Mouse (Mus musculus) fat pad, adult 2 months (tissue): ENCODE measurements around the gene Cfap97.
"Not testable (repeated sequence)": the region's sequence is repeated elsewhere in the genome, so short reads cannot be mapped to it uniquely, and the experiment has no call there.

Source experiments
- DNase-seq: peaks from one replicate; pipeline ENCODE4 v3.0.0-alpha.2; 2011; ENCODE audit warnings: low read depth, low spot score; ENCODE audit errors: extremely low read depth

Cfap97 gene

GRCm38 (mm10) chr8:46151202-46152062 lies at the start of gene Cfap97:
Gene Cfap97 (plus strand): TSS chr8:46151771.
- no peak for DNase-seq

DNA sequence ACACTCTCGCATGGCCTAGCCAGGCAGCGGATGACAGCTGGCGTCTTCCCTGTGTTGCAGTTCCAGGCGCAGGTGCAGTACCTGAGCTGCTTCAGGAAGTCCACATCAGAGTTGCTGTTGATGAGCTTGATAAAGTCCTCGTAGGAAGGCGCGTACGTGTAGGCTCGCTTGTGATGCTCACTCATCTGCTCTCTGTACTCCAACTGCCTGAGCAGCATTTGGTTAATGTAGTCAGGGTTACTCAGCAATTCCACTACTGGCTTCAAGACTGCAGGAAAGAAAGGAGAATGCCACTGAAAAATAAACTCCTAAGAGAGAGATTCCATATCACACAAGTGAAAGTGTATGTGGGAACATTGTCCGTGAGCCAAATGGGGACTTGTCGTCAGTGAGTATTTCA lies 48.1 kb upstream of the Cfap97 start:
- no peak for DNase-seq

DNA sequence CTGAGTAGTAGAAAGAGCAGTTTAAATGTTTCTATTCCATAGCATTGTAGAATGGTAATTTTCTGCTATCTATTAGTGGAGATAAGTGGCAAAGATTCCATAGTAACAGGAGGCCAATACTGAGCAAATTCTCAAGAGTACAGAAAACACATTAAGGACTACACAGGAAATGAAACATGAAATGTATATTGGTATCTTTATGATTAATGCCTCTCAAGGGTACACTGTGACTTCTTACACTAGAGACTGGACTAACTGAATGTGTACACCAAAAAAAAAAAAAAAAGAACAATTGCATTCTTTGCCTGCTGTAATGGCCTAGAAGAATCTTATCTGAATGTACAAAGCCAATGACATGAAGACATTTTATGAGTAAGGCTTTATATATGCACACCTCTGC lies 43.9 kb upstream of the Cfap97 start:
- no peak for DNase-seq

GRCm38 (mm10) chr8:46113421-46114170 lies 38.0 kb upstream of the Cfap97 start:
- DNase-seq, result not testable (repeated sequence)

- DNase-seq, result no peak
Observed at GRCm38 (mm10) chr8:46117172-46117571, 34.4 kb upstream of the Cfap97 start.

DNA sequence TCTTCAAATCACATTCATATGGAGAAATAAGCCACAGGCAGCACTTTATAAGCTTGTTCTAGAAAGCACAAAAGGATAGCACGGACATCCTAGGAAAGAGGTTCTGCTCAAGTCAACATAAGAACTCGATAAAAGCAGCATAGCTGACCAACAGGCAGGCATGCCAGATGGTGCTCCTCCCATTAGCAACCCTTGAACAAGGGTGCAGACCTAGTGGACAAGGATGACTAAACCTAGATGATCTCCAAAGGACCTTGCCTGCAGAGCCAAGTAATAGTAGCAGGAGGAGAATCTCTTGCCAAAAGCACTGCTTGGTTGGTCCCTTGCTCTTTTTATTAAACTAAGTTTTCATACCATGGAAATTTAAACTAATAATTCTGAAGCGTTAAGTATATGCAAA lies 32.4 kb upstream of the Cfap97 start:
- no peak for DNase-seq

DNA sequence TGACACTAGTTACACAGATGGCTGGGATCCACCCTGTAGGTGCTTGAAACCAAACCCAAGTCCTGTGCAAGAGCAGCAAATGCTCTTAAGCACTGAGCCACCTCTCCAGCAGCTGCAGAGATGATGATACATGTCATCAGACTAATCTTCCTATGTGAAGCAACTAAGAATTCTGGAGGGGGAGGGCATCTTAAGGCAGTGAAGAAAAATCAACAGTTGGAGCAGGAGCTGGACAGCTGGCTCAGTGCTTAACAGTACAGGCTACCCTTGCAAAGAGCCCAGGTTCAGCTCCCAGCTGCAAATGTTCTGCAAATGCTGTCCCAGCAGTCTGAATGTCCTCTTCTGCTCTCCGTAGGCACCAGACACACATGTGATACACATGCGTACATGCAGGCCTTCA lies 29.1 kb upstream of the Cfap97 start:
- DNase-seq, result no peak

GRCm38 (mm10) chr8:46130426-46130825 lies 21.1 kb upstream of the Cfap97 start:
- DNase-seq, result no peak

DNA sequence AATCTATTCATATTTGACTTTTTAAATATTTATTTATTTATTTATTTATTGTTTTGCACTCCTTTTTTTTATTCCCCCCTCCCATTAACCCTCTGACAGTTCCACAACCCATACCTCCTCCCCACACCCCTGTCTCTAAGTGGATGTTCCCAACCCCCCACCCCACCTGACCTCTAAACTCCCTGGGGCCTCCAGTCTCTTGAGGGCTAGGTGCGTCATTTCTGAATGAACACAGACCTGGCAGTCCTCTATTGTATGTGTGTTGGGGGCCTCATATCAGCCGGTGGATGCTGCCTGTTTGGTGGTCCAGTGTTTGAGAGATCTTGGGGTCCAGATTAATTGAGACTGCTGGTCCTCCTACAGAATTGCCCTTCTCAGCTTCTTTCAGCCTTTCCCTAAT lies 16.0 kb upstream of the Cfap97 start:
- not testable (repeated sequence) for DNase-seq

DNA sequence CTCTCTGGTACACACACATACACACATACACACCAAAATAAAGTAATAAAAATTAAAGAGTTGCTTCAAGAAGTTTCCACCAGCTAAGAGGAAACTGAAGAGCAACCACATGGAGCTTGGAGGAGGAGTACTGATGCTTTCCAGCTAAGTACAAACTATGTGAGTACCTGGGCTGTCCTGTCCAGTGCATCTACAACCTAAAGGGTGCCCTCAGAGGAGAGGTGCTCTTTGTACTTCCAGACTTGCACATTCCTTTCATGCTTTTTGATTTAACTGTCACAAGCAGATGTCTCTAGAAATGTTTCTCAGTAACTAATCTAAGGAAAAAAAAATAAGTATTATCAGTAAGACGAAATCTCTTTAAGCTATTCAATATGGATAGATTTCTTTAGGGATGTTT lies 14.2 kb upstream of the Cfap97 start:
- DNase-seq, result no peak

DNA sequence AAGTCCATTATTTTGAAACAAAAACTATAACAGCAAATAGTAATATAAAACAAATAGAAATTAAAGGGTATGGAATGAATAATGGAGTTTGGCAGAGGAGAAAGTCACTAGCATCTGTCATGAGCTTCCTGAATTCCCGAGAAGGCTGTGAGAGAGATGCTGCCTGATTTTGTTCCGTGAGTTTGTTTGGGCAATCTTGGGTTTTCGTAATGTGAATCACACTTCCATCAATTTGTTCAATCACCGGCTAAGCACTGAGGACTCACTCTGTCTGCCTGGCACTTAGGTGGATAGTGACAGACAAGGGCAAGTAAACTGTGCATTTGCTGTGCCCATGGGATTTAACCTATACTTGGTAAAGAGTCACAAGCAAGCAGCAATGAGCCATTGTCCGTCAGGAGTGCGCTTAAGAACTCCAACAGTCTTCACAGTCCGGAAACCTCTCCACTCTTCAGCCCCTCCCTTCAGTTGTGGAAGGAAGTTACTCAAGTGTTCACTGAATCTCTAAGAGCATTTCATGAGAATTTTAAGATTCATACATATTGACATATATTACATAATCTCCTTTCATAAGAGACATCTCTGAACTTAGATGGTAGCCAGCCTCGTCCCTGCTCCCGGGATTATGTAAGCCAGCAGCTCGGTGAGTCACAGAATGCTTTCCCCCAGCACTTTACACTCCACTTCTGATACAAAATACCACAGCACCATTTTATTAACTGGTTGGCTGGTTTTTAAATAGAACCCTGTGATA lies 13.6 kb upstream of the Cfap97 start:
- DNase-seq, result no peak

DNA sequence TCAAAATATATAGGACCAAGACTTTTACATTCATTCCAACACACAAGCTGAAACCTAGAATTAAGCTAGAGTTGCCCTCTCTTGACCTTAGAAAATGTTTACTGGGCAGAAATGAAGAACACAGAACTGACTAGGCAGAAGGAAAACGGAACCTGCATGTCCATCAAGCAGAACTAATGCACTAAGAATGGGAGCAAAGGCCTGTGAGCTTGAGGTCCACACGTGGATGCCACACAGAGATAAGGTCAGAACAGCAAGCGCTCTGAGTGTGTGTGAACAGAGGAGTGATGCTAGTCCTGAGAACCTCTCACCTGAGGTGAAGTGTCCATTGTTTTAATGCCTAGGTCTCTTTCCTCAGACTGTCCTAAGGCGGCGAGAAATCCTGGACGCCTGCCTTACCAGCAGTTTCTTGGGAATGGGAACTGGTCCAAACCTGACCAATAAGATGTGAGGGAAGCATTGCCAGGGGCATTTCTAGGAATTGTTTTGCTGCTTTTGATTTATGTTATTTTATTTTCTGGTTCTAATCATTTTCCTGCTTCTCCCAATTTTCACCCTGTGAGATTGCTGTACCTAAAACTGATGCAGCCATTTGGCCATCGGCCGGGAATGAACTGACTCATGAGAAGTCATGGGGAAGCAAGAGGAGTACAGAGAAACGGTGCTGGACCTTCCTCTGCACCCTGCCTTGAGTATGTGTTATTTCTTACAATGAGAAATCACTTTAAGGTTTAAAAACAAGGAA lies 11.0 kb upstream of the Cfap97 start:
- DNase-seq, result no peak

GRCm38 (mm10) chr8:46141688-46142087 lies 9.9 kb upstream of the Cfap97 start:
- DNase-seq, result no peak

GRCm38 (mm10) chr8:46142498-46143081 lies 9.0 kb upstream of the Cfap97 start:
- no peak for DNase-seq

GRCm38 (mm10) chr8:46143470-46143869 lies 8.1 kb upstream of the Cfap97 start:
- DNase-seq, result no peak

DNA sequence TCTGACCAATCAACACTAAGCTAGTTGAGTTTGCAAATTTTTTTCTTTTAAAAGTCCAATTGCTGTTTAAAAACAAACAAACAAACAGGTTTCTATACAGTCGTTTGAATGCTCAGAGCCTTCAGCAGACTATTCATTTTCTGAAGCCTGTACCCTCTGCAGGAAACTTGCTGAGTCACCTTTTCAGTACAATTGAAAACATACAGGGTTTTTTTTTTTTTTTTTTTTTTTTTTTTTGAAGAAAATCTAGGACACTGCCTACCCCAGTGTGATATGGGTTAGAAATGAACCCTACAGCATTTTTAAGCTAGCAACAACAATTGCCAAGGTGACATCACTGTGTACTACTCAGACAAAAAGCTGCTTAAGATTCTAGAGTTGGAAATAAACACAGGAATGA lies 7.6 kb upstream of the Cfap97 start:
- DNase-seq, result no peak

DNA sequence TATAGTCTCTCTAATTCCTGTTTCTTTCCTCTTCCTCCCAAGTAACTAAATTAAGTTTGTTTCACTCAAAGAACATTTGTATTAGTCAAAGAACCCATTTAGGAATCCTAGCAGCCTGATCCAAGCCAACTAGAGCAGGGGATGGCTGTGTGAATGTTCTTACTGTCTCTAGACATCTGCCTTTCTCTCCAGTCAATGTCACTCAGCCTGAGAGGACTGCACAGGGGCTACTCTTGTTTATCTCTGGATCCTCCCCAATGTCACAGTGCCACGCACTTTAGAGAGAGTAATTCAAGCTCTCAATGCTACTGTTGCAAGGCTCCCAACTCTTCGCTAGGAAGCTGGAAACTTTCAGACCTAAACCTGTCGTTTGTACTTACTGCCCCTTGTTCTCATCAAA lies 5.4 kb upstream of the Cfap97 start:
- no peak for DNase-seq

- no peak for DNase-seq
Observed at GRCm38 (mm10) chr8:46149306-46149705, 2.3 kb upstream of the Cfap97 start.

DNA sequence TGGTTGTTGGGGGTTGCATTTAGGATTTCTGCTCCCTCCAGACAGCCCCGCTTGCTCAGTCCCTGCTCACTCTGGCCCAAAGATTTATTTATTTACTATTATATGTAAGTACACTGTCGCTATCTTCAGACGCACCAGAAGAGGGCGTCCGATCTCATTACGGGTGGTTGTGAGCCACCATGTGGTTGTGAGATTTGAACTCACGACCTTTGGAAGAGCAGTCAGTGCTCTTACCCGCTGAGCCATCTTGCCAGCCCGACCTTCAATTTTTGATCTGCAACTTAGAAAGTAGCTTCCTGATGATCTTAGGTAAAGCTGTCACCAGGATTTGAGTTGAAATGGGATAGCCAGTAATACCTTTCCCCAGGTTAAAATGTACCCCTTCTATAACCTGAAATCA lies 1.8 kb upstream of the Cfap97 start:
- no peak for DNase-seq
